Mouse (Mus musculus) adrenal gland, adult 18-20 months (tissue): ENCODE results near the gene Homer3. TPM values are rescaled to one million over a fixed set of nuclear protein-coding genes. Genes with fewer than 3 reads are reported as not detected.

Experiments
- DNase-seq, 2 experiments: peaks; one replicate each; pipeline ENCODE4 v3.0.0; 2021 to 2022; ENCODE audit warnings: low spot score in 2 of 2
- long read RNA-seq, 2 experiments: library from polyadenylated mRNA; stranded (forward); transcript quantifications; one replicate each; pipeline ENCODE4 v2.0.0; 2021
- total RNA-seq, 2 experiments: library from RNA; stranded (reverse); gene quantifications; 1 replicate in 1 of 2; 2 replicates in 1 of 2; pipeline ENCODE4 v1.2.3; 2021

Gene Homer3
- total RNA-seq: 10 to 100 TPM; 18.5 to 19.8 TPM
- long read RNA-seq, experiment 1, transcript Homer3-203 (10 exons, 2,445 nt): major isoform, 22 of 29 reads
- long read RNA-seq, experiment 1, partial matches to known transcripts: 2 of 29 reads
- long read RNA-seq, experiment 1, other reads (novel, unspliced or antisense): 4 of 29 reads
- long read RNA-seq, experiment 2, transcript Homer3-203 (10 exons, 2,445 nt): major isoform, 19 of 33 reads
- long read RNA-seq, experiment 2, partial matches to known transcripts: 3 of 33 reads
- long read RNA-seq, experiment 2, other reads (novel, unspliced or antisense): 9 of 33 reads

DNA sequence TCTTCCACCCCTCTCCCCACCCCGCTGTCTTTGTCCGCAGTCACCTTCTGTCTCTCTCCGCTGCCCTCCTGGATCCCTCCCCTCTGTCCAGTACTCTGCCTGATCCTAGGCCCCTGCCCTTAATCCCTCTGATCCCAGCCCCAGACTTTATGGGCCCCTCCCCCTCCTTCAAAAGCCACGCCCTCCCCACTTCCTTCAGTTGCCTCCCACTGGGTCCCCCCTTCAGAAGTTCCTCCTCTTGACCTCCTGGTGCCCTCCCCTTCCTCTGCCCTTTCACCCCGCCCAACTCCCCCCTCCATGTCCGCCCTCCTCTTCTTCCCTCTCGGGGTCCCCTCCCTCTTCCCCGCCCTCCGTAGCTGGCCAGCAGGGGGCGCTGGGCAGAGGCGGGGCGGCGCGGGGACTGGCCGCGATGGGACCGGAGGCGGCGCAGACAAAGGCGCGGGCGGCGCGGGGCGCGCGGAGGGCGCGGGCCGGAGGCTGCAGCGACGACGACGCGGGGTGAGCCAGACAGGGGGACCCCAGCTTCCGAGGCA lies at the start of gene Homer3:
Homer3 (plus strand) TSS at position 225 of the 533 bp plus-strand sequence.
- DNase-seq: peak; percentile 91 to 97

DNA sequence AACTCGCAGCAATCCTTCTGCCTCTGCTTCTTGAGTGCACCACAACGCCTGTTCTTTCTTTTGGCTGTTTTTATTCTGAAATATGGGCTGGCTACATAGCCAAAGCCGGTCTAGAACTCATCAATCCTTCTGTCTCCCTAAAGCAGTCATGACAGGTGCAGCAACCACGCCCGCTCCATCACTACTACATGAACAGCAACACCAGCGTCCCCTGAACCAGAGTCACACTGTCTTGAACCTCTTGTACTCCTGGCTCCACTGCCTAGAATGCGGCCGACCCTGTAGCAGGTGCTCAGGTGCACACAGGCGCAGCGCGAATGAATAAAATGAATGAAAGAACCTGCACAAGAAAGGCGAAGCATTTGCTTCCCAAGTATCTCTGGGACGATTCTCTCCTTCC lies 49.0 kb upstream of the Homer3 start:
- DNase-seq: no peak

DNA sequence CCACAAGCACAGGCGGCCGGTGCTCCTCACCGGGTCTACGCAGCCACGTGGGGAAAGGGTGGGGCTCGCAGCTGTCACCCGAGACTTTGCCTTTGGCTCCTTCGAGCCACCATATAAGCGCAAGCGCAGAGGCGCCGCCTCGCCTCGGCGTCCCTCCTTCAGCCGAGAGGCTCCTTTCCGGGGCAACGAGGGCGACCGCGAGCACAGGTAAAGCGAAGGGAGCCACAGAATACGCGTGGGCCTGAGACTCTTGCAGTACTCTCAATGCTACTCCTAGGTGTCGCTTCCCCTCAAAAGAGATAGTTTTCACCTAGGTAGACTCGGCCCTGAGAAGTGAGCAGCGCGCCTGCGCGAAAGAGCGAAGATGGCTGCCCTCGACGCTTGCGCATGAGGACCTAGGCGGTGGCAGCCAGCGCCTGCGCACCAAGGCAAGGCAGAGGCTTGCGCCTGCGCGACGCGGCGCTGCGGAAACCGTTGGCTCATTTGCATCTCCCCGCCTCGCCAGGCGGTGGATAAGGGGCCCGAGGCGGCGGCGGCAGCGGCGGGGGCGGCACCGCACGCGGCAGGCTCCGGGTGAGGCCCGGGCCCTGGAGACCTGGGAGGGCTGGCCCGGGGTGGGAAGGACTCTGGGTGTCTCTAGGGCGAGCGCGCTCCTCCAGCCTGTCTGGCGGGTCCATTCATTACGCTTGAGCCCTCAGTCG lies 48.4 kb upstream of the Homer3 start, which contains the start of the genes Sugp2 and Armc6:
Sugp2 (plus strand) TSS at position 147 of the 701 bp plus-strand sequence.
Armc6 (minus strand) TSS at position 387 of the 701 bp plus-strand sequence.
- peak; percentile 93 for DNase-seq

DNA sequence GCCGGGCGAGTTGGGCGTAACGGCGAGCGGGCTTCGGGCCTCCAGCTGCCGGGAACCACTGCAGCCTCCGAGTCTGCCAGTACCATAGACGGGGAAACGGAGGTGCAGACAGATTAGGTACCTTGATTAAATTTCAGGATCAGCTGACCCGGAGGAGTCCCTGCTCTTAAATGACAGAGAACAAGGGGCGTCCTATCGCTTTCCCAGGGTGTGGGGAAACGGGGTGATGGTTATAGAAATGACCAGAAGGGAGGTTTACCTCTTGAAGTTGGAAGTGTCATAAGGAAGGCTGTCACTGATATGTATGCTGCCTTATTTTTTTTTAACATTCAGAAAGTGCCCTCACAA lies 47.9 kb upstream of the Homer3 start:
- DNase-seq: no peak

DNA sequence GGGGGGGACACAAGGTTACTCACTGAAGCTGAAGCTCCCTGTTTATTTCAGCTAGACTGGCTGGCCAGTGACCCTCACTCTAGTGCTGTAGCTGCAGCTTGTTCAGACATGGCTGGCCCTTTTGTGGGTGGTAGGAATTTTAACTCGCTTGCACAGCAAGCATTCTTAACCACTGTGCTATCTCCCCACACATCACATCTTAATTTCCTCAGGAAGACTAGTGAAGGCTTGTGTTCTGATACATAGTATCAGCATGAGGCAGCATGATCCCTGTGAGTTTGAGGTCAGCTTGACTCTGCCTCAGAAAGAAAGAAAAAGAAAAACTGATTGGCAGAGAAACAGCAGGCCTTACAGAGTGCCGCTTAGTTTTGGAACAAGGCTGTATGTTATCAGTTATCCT lies 44.8 kb upstream of the Homer3 start:
- DNase-seq: no peak

DNA sequence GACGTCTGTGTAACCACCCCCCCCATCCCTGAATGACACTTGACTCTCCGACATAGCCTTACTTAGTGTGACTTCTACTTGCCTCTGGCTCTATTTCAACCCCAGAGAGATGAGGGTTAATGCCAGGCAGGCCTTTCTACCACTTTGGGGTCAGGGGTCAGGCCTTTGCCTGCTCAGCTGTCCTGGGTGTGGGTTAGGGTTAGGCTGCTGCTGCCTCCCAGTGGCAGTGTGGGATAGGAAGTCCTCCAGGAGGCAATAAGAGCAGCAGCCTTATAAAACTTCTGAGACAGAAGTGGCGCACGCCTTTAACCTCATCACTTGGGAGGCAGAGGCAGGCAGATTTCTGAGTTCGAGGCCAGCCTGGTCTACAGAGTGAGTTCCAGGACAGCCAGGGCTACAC lies 42.0 kb upstream of the Homer3 start:
- DNase-seq: no peak

DNA sequence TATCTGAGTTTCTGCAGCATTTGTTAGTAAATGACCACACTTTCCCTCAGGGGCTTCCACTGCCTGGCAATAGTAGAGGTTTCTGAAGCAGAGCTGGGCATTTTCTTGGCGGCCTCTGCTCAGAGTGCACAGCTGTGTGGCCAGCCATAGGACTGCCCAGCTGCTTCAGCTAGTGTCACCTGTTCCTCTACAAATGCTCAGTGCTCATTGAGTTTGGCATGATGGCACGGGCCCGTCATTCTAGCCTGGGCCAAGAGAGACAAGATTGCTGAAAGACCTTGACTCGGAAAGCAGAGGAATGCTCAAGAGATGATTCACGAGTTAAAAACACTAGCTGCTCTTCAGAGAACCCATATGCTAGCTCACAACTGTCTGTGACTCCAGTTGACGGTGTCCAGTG lies 36.0 kb upstream of the Homer3 start:
- peak in 1 of 2 experiments; percentile 25 for DNase-seq

DNA sequence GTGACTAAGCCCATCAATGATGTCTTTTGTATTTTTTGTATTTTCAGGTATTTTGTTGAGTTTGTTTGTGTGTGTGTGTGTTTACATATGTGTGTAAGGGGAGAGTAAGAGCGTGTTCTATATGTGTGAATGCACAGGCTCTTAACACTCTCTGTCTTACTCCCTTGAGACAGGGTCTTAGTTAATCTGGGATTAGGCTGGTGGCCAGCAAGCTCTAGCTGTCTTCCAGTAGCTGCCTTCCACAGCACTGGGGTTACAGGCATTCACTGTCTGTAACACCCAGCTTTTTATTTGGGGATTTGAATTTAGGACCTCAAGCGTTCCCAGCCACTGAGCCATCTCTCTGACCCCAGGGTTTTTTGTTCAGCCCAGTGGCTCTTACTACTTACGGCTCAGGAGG lies 34.8 kb upstream of the Homer3 start:
- no peak for DNase-seq

DNA sequence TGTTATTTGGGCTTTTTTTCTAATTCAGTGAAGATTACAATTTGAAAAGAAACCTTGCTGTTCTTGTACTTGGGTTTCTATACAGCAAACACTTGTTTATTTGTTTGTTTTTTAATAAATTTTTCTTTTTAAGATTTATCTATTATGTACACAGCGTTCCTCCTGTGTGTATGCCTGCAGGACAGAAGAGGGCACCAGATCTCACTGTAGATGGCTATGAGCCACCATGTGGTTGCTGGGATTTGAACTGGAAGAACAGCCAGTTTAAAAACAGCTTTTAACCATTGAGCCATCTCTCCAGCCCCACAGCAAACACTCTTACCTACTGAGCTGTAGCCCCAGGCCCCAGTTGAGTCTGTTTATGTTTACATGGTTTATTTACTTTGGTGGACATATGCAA lies 28.0 kb upstream of the Homer3 start:
- DNase-seq: no peak

DNA sequence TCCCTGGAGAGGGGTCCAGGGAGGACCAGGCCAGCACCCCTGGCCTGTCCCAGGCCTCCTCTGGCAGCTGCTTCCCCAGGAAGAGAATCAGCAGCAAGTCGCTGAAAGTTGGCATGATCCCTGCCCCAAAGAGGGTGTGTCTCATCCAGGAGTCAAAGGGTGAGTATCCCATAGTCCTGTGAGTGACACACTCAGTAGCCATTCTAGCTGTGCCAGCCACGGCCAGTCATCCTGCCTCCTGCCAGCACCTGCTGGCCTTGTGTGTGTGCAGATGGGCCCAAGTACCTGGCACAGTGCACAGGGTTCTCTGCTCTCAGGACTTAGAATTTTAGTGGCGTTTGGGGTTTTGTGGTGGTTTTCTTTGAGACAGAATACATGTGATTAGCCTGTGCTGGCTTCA lies 25.2 kb upstream of the Homer3 start:
- DNase-seq: no peak

DNA sequence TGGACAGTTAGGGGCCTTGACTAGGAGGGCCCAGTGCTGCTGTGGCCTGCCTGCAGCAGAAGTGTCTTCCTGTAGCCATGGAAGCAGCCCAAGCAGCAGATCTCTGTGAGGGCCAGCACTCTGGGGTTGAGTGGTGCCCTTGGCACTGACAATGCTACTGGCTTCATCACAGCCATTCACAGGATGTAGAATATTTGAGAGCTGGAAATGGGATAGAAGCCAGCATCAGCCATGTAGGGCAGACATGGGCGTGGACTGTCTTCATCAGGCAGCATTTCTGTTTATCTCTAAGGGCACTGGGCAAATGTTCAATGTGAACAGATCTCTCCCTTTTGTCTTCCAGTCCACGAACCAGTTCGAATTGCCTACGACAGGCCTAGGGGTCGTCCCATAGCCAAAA lies 24.0 kb upstream of the Homer3 start:
- no peak for DNase-seq

DNA sequence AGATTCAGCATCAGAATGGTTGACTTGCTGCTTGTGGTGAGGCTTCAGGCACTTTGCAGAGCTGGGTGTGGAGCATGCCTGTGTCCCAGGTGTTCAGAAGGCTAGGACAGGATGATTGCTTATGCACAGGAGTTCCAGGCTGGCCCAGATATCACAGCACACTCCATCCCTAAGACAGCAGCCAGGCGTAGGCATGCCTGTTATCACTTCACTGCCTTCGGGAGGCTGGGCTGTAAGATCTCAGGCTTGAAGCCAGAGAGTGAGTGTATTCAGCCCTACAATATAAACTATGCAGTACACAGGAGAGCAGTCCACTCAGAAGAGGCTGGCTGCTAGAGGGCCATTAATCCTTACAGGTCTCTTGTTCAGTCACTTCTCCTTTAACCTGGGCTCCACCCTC lies 23.6 kb upstream of the Homer3 start:
- DNase-seq: no peak

DNA sequence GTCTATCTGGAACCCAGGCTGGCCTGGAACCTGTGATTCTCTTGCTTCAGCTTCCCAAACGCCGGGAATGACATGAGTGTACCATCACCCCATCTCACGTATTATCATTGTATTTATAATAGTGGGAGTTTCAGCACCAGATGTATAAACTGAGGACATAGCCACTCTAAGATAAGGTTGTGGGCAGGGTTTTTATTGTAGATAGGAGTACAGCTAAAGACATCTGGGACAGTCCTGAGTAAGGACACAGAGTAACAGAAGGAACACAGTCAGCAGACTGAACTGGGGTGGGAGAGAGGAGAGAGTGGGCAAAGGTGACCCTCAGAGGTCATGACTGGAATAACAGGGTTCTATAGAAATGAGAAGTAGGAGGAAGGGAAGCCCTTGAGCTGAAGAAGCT lies 15.0 kb upstream of the Homer3 start:
- no peak for DNase-seq

DNA sequence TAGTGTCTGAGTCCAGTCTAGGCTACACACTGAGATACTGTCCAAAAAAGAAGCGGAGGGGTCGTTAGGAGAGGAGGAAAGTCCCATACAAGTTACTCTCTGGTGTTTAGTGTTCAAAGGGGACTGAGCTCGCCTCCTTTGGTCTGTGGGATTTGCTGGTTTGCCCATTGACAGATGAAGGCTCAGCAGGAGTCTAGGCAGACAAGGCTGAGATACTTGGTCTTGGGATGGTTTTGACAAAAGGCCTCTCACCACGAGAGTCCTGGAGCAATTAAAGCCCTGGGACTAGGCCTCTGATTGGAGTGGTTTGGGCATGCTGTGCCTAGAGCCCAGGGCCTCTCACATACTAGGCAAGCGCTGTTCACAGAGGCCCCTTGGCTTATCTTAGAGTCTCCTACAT lies 14.3 kb upstream of the Homer3 start:
- DNase-seq: no peak

DNA sequence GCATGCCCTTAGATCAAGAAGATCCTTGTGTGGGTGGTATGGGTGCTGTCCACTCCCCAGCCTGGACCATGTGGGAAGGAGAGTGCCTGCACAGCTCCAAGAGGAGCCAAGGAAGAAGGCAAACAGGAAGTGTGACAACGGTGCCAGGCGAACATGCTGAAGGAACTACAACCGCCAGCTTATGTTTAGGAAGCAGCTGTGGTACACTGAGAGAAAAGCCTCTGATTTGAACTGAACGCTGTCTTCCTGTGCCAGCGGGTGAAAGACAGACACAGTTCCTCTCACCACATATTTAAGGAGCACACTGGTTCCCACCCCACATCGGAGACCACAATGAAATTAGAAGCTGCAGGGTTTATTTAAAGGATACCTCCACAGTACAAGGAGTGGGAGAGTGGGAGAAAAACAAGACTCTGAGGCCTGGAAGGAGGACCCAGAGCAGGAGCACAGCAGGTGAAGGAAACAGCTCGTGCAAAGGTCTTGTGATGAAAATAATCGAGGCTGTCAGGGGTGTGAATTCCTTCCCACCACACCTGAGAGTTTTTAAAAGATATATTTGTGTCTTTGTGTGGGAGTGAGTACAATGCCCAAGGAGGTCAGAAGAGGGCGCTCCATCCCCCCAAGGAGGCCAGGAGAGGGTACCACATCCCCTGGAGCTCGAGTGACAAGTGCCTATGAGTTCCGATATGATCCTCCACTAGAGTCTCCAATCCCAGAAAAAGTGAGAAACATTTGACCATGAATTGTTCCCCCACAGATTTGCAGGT lies 13.6 kb upstream of the Homer3 start:
- no peak for DNase-seq

DNA sequence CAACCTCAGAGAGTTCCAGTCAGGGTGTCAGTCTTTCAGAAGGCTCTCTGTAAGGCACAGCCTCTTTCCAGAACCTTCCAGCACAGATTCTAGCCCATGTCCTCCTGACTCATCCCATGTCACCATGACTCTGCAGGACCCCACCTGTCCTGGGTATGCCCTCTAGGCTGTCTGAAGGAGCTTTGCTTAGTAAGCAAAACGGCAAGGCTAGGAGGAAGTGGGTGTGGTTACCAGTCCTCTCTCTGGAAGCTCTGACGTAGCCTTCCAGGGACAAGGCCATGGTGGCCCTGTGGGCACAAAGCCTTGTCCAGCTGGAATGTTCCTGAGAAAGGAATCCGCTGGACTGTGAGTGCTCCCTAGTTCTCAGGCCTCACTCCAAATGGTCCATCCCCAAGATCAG lies 9.7 kb upstream of the Homer3 start:
- peak in 1 of 2 experiments; percentile 29 for DNase-seq

DNA sequence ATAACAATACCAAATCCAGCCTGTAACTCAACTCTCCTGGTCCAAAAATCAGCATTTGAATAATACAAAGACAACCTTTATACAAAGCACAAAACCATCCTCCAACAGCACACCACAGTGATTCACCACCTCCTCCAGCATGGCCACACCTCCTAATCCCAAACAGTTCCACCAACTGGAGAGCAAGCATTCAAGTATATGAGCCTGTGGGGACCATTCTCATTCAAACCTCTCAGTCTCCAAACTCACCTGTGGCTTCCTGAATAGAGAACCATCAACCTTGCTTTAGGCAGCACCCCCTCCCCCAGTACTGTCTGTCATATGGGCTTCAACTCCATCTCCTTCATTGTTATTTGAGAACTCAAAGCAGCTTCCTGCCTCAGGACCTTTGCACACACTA lies 8.3 kb upstream of the Homer3 start:
- DNase-seq: no peak

DNA sequence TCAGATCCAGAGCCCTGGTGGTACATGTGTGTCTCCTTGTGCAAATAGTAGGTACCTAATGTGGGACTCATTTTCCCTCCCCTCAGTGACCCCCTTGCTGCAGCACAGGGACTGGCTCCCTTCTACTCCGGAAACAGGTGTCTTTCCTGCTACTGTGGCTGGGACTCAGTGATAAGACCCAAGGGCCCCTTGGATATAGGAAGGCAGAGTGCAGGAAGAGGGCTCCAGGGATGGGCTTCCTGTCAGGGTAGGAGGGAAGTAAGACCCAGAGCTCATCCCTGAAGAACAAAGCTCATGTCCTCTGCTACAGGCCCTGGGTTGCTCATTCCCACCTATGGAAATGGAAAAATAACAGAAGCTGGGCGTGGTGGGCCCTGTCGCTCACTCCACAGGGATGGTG lies 6.2 kb upstream of the Homer3 start:
- no peak for DNase-seq

DNA sequence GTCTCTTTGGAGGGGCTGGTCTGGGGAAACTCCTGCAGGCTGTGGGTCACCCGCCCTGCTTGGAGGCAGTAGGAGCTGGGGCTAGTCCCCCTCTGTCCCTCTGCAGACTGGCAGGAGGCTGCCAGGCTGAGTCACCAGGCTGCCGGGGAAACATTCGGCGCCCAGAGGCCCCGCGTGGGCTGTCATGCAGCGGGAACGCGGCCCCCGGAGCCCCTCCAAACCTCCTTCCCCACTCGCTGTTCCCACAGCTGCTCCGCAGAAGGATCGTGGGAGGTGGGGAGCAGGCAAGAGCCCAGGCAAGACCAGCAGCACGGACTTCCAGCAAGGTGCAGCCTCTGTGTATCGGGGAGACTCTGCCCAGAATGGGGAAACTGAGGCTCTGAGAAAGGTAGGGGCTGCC lies 4.5 kb upstream of the Homer3 start:
- DNase-seq: no peak

DNA sequence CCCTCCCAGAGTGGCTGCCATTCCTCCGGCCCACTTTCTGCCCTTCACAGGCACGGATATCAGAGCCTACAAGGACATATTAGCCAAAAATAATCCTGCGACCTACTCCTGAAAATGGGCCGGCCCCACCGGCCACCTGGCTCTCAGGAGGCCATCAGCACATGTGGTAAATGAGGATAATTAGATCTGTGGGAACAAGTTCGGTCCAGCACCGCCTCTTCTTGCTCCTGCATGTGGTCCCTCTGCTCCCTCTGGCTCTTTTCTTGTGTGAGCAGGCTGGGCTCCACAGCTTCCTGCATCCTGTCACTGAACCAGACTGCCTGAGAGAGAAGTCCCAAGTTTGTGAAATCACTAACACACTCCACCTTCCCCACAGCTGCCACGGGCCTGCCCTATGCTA lies 3.4 kb upstream of the Homer3 start:
- no peak for DNase-seq

DNA sequence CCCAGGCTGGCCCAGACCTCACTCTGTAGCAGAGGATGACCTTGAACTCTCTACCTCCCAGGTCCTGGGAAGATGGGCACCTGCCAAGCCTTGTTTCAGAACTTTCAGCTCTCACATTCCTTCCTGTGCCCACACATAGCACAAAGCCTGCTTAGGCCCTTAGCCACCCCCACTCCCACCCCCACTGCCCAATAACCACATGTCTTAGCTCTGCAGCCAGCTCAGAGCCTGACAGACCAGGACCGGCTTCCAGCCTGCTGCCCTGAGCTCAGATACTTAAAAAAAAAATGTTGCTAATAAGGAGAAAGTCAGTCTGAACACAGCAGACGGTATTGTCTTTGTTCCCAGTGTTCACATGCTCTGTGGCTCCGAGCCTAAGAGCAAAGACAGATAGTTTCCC lies 1.6 kb upstream of the Homer3 start:
- DNase-seq: no peak
